Mouse (Mus musculus): ENCODE data around the gene Gm44973.
"Not testable (repeated sequence)": the region's sequence is repeated elsewhere in the genome, so short reads cannot be mapped to it uniquely, and the experiment has no call there.

Gene Gm44973

GRCm38 (mm10) chr7:5015118-5016001 is at the start of gene Gm44973:
Gene Gm44973, plus strand, starts transcription at chr7:5015496.
- DNase-seq (ENCODE audit: low read depth, low spot score): peak; percentile 94

GRCm38 (mm10) chr7:4971068-4971467 is 44.2 kb upstream of the Gm44973 start, which contains the start of gene Sbk3:
Gene Sbk3, minus strand, starts transcription at chr7:4971168.
- no peak for DNase-seq (ENCODE audit: low read depth, low spot score)

GRCm38 (mm10) chr7:4971710-4972109 is 43.6 kb upstream of the Gm44973 start:
- DNase-seq (ENCODE audit: low read depth, low spot score): no peak

GRCm38 (mm10) chr7:4972321-4973047 is 42.8 kb upstream of the Gm44973 start:
- DNase-seq (ENCODE audit: low read depth, low spot score): peak; percentile 91

GRCm38 (mm10) chr7:4975455-4975854 is 39.8 kb upstream of the Gm44973 start:
- DNase-seq (ENCODE audit: low read depth, low spot score): no peak

- no peak for DNase-seq (ENCODE audit: low read depth, low spot score)
Measured at GRCm38 (mm10) chr7:4976832-4977231, 38.5 kb upstream of the Gm44973 start.

GRCm38 (mm10) chr7:4988250-4988649 is 27.0 kb upstream of the Gm44973 start:
- no peak for DNase-seq (ENCODE audit: low read depth, low spot score)

- DNase-seq (ENCODE audit: low read depth, low spot score): no peak
Measured at GRCm38 (mm10) chr7:4993347-4993998, 21.8 kb upstream of the Gm44973 start.

GRCm38 (mm10) chr7:4993999-4994788 is 21.1 kb upstream of the Gm44973 start:
- no peak for DNase-seq (ENCODE audit: low read depth, low spot score)

GRCm38 (mm10) chr7:4995268-4996002 is 19.9 kb upstream of the Gm44973 start:
- no peak for DNase-seq (ENCODE audit: low read depth, low spot score)

GRCm38 (mm10) chr7:4996003-4996895 is 19.0 kb upstream of the Gm44973 start, which contains the start of gene Zfp579:
Gene Zfp579, minus strand, starts transcription at chr7:4996158.
- peak; percentile 86 for DNase-seq (ENCODE audit: low read depth, low spot score)

GRCm38 (mm10) chr7:4996934-4997333 is 18.4 kb upstream of the Gm44973 start:
- peak; percentile 55 for DNase-seq (ENCODE audit: low read depth, low spot score)

- DNase-seq (ENCODE audit: low read depth, low spot score): peak; percentile 39
Measured at GRCm38 (mm10) chr7:4999876-5000275, 15.4 kb upstream of the Gm44973 start.

- DNase-seq (ENCODE audit: low read depth, low spot score): not testable (repeated sequence)
Measured at GRCm38 (mm10) chr7:5002876-5003275, 12.4 kb upstream of the Gm44973 start.

GRCm38 (mm10) chr7:5008229-5008628 is 7.1 kb upstream of the Gm44973 start:
- DNase-seq (ENCODE audit: low read depth, low spot score): no peak

- DNase-seq (ENCODE audit: low read depth, low spot score): no peak
Measured at GRCm38 (mm10) chr7:5012681-5013513, 2.4 kb upstream of the Gm44973 start.

GRCm38 (mm10) chr7:5014251-5015117 is 812 bp upstream of the Gm44973 start, which contains the start of the genes Zfp524 and Fiz1:
Gene Zfp524, plus strand, starts transcription at chr7:5014415.
Gene Fiz1, minus strand, starts transcription at chr7:5014697.
- peak; percentile 96 for DNase-seq (ENCODE audit: low read depth, low spot score)
